Mouse (Mus musculus) c-Kit-negative CD71-positive TER-119-positive erythroid progenitor cells, embryonic 14.5 days (primary cell): ENCODE results near the gene Ndufb3.
A peak's percentile ranks its signal among the peaks of the same experiment; 100 is the strongest.
"Not testable (repeated sequence)": the region's sequence is repeated elsewhere in the genome, so short reads cannot be mapped to it uniquely, and the experiment has no call there.

Source experiments
- DNase-seq: peaks from one replicate; pipeline ENCODE4 v3.0.0-alpha.2; 2013; ENCODE audit warnings: low read depth, low spot score

Ndufb3 gene

GRCm38 (mm10) chr1:58586171-58586997 is at the start of gene Ndufb3, which contains the start of gene Fam126b:
Gene Ndufb3 (plus strand): TSS chr1:58586384.
Gene Fam126b (minus strand): TSS chr1:58586323.
- peak; percentile 88 for DNase-seq

- DNase-seq: no peak
Measured at GRCm38 (mm10) chr1:58541386-58541785, 44.8 kb upstream of the Ndufb3 start.

- DNase-seq: not testable (repeated sequence)
Measured at GRCm38 (mm10) chr1:58560370-58560769, 25.8 kb upstream of the Ndufb3 start.

- peak; percentile 44 for DNase-seq
Measured at GRCm38 (mm10) chr1:58562455-58562854, 23.7 kb upstream of the Ndufb3 start.

GRCm38 (mm10) chr1:58564981-58565380 is 21.2 kb upstream of the Ndufb3 start:
- no peak for DNase-seq

DNA sequence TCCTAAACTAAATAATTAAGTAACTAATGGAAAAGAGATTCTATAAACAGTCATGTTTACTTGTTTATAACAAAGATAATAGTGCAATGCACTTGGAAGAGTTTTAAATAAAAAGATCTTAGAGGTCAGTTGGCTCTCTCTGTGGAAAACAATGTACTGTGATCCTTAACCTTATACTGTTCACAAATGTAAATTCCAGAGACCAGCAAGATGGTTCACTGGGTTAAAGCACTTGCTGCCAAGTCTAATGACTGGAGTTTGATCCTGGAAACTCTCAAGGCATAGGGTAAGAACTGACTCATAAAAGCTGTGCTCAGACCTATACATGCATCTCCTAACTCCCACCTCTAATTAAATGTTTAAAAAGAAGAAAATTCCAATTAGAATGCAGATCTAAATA is 19.6 kb upstream of the Ndufb3 start:
- DNase-seq: no peak

DNA sequence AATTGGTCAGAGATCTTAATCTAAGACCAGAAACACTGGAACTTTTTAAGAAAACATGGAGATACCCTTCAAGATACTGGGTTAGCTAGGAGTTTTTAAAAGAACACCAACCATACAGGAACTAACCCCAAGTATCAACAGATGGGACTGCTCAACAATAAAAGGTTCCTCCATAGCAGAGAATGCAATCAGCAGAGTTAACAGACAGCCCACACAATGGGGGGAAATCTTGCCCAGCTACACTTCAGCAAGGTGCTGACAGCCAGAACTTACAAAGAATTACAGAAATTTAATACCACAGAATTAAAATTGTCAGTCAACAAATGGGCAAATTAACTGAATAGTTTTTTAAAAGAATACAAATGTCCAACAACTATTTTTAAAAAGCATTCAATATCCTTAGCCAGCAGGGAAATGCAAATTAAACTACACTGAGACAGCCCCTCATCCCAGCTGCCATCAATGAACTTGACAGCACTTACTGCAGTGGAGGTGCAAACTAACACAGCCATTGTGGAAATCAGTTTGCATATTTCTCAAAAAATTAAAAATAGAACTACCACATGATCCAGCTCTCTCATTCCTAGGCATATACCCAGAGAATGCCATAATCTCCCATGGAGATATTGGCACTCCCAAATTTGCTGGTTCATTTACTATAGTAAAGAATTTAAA is 17.6 kb upstream of the Ndufb3 start:
- no peak for DNase-seq

- no peak for DNase-seq
Measured at GRCm38 (mm10) chr1:58570437-58570836, 15.7 kb upstream of the Ndufb3 start.

DNA sequence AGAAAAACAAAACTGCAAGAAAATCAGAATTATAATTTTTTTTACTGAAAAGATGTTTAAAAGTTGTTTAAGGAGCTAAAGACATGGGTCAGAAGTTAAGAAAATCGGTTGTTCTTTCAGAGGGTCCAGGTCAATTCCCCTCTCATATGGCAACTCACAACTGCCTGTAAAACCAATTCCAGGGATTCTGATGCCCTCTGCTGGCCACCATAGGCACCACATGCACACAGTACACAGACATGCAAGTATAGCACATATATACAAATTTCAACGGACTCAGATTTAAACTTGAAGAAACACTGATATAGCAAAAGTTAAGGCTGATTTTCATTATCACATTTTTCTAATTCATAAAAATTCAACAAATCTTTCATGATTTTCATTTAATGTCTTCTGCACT is 7.0 kb upstream of the Ndufb3 start:
- DNase-seq: peak; percentile 38

DNA sequence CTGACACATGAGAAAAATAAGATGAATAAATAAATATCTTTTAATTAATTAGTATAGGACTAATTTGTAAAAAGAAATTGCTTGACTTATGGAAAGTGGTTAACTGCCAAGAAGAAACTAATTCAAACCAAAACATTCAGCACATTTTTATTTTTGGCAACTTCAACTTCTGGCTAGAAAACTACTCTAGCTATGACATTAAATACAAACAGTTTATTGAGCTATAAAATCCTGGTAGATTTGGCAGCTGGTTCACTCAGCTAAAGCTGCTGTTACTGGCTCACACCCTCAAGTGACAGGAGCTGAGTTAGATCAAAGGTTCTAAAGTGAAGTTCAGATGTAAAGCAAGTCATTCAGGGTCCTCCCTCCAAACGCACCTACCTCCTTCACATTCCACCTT is 3.6 kb upstream of the Ndufb3 start:
- no peak for DNase-seq

DNA sequence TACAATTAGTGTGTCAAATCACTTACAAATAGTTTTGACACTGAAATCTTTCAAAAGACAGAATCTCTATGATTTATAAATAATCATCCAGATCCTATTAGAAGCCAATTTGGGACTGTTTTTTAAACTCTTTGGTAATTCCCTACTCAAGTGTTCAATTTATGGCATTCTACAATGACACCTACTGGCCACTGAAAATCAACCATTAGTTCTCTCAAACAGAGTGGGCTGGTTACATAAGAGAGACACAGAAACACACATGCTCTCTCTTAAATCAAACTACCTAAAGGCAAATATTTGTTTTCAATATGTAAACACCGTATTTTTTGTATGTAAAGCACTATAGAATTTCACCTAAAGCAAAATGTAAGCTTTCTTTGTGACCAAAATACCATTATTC is 1.9 kb upstream of the Ndufb3 start:
- DNase-seq: no peak

GRCm38 (mm10) chr1:58585373-58586170 is 612 bp upstream of the Ndufb3 start:
- DNase-seq: peak; percentile 16

DNA sequence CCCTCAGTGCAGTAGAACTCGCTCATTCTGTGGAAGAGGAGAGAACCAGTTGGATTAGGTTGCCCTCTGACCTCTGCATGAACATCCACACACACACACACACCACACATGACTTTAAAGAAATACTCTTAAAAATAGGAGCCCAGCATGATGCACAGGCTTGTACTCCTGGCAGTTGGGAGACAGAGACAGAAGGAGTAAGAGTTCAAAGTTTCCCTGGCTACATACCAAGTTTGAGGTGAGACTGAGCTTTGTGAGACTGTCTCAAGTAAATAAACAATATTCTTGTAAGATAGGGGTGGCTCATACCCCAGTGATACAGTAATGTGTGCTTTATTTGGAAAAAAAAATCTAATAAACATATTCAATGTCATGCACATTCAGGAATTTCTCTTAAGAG is 1.3 kb downstream of the Ndufb3 start:
- no peak for DNase-seq

GRCm38 (mm10) chr1:58602681-58603080 is 16.5 kb downstream of the Ndufb3 start:
- no peak for DNase-seq

DNA sequence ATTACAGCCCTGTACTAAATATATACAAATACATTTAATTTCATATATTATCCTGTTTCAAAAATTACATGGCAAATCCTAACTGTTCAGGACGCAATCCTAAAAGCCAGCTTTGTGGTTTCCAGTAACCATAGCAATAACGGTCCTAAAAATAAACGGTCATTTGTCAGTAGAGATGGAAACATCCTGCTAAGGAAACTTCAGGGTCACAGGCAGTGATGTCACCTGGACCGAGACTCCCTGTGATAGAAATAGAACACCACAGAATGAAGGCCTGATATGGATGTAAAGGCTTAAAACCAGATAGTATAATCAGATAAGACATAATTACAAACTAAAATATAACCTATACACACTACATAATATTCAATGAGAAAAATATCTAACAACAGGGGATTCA is 17.6 kb downstream of the Ndufb3 start:
- no peak for DNase-seq

GRCm38 (mm10) chr1:58609591-58609990 is 23.4 kb downstream of the Ndufb3 start:
- DNase-seq: not testable (repeated sequence)

DNA sequence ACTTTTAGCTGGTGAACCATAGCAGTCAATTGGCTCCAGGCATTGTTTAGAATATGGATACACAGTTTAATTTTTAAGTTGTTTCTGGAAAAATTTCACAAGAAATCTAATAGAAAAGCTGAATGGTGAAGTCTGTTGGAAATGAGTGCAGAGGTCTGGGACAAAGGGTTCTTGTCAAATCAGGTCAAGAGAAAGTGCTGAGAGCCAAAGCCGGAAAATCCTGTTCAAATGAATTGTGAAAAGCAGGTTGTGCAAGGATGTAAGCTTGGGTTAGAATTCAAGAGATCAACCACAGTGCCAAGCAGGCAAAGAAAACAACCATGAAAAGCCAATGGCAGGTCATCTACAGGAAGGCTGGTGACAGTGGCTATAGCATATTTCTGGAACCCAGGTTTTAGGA is 24.0 kb downstream of the Ndufb3 start:
- no peak for DNase-seq

DNA sequence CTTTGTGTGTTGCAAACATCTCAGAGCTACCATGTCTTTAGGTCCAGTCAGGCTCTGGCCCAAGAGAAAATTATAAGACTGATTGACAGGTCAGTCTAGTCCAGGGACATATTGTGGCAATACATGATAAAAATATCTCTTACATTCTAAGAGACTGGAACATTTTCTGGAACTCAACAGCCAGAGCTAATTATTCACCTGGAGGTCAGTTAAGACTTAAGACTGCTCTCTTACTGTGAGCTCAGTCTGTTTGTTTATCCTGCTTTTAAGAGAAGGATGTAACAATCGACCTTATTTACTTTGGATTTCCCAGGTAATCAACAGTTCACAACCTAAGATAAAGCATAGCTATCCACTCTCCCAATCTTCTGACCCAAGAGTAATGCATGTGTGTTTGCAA is 24.4 kb downstream of the Ndufb3 start:
- no peak for DNase-seq

GRCm38 (mm10) chr1:58613786-58614185 is 27.6 kb downstream of the Ndufb3 start:
- DNase-seq: peak; percentile 12

DNA sequence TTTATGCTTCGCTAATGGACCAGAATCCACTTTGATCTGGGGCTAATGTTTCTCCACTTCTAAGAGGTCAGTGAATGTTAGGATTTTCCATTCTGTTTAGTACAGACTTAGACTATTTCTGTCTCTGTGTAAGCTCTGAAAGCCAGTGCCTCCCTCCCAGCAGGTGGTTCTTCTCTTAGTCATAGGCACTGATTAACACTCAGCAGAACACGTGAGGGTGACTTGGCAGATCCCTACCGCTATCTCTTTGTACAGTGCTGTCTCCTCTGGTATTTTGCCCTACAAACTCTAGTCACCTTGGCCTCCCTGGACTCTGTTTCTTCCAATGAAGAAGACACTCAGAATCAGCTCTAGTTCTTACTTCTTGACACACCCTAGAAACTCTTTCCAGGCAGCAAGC is 28.2 kb downstream of the Ndufb3 start:
- DNase-seq: no peak

- DNase-seq: no peak
Measured at GRCm38 (mm10) chr1:58615146-58615545, 29.0 kb downstream of the Ndufb3 start.

DNA sequence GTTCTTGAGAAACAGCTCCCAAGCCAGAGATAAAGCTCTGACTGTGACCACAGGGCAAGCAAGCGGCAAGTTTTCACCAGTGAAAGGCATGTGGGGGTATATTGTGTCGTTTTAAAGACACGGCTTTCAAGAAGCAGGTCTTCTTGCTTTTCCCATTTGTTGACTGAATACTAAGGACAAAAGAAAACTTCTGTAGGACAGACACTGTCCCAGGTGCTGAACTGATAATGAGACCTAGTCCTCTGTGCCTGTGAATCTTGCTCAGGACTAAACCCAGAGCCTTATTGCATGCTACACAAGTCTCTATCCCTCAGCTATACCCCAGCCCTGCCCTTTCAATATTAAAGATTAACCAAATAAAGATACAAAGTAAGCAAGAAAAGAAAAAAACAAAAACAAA is 30.0 kb downstream of the Ndufb3 start:
- DNase-seq: no peak
